Mouse (Mus musculus) cerebellum, adult 2 months (tissue): ENCODE measurements around the gene Pygm.

Experiments
- CTCF ChIP-seq: fragments of 200-500 bp; IDR thresholded peaks from 2 replicates; pipeline ENCODE4 v1.5.1; 2011; ENCODE audit warnings: low read depth, mild to moderate bottlenecking, control low read depth, low read length, moderate library complexity, borderline replicate concordance; ENCODE audit not compliant: insufficient read depth
- POLR2A ChIP-seq: fragments of 200-500 bp; IDR thresholded peaks from 2 replicates; pipeline ENCODE4 v1.6.1; 2011; ENCODE audit warnings: low read length, control low read depth, borderline replicate concordance; ENCODE audit not compliant: insufficient read depth

- TF ChIP-seq POLR2A = no peak
- no peak for TF ChIP-seq CTCF
Measured at GRCm38 (mm10) chr19:6422014-6422413, 37.8 kb downstream of the Pygm start.
